Mouse (Mus musculus) neural tube, embryonic 13.5 days (tissue): Measurements from ENCODE around the gene 1810062G17Rik. TPM values are rescaled to one million over a fixed set of nuclear protein-coding genes. Genes with fewer than 3 reads are reported as not detected.

Experiments
- ATAC-seq: fragments of 200-750 bp; cut with Nextera tagmentation; 2 replicates; pipeline ENCODE4 v1.8.0; 2017; ENCODE audit warnings: low read depth, mild to moderate bottlenecking, moderate TSS enrichment, moderate library complexity
- H3K27ac ChIP-seq: fragments of 300-500 bp; sonication (generic); replicated peaks from 2 replicates; pipeline ENCODE4 v1.5.1; 2015; ENCODE audit warnings: moderate library complexity, mild to moderate bottlenecking, inconsistent platforms
- H3K27me3 ChIP-seq: fragments of 300-500 bp; sonication (generic); 2 replicates; pipeline ENCODE4 v1.6.1; 2015; ENCODE audit warnings: mild to moderate bottlenecking, inconsistent platforms
- H3K36me3 ChIP-seq: fragments of 300-500 bp; sonication (generic); 2 replicates; pipeline ENCODE4 v1.6.1; 2015; ENCODE audit warnings: mild to moderate bottlenecking, inconsistent platforms
- H3K4me1 ChIP-seq: fragments of 300-500 bp; sonication (generic); replicated peaks from 2 replicates; pipeline ENCODE4 v1.6.1; 2015; ENCODE audit warnings: inconsistent platforms
- H3K4me2 ChIP-seq: fragments of 300-500 bp; sonication (generic); 2 replicates; pipeline ENCODE4 v1.6.1; 2015; ENCODE audit warnings: inconsistent platforms, mild to moderate bottlenecking, moderate library complexity
- H3K4me3 ChIP-seq: fragments of 300-500 bp; sonication (generic); 2 replicates; pipeline ENCODE4 v1.5.1; 2015; ENCODE audit warnings: mild to moderate bottlenecking, inconsistent platforms
- H3K9ac ChIP-seq: fragments of 300-500 bp; sonication (generic); 2 replicates; pipeline ENCODE4 v1.6.1; 2015; ENCODE audit warnings: moderate library complexity, mild to moderate bottlenecking, inconsistent platforms
- H3K9me3 ChIP-seq: fragments of 300-500 bp; sonication (generic); 2 replicates; pipeline ENCODE4 v1.6.1; 2016; ENCODE audit warnings: inconsistent platforms
- WGBS: fragments of 180-500 bp; shearing (Covaris S2); methylation state at CpG from one replicate; pipeline ENCODE4 v1.1.7; 2015; 5-methylcytosine and 5-hydroxymethylcytosine counted together
- polyA plus RNA-seq: library from polyadenylated mRNA; unstranded; fragments of >200 nt; fragmentation: Nextera tagmentation; extraction: Ambion mirVana; gene quantifications from 2 replicates; pipeline ENCODE4 v1.2.1, GENCODE M21; 2015

1810062G17Rik gene
- polyA plus RNA-seq, 1 experiment from 2014 or later, result 0.59 TPM

GRCm38 (mm10) chr3:36480486-36480885 is 4.7 kb downstream of the 1810062G17Rik start:
- Histone ChIP-seq H3K4me3 (no peak overlapping the region), H3K4me1 (peaks cover 30% of the 10 kb centered on the region), H3K27me3 (no peaks in the 10 kb centered on the region), H3K4me2 (no peak overlapping the region), H3K27ac (no peak overlapping the region), H3K9ac (no peak overlapping the region), H3K36me3 (no peaks in the 10 kb centered on the region), H3K9me3 (no peaks in the 10 kb centered on the region)
- no peak for ATAC-seq
- WGBS, result 71% methylated on average over 2 of the region's 2 CpGs

GRCm38 (mm10) chr3:36481776-36482193 is 6.0 kb downstream of the 1810062G17Rik start:
- no peaks in the 10 kb centered on the region for H3K36me3 ChIP-seq
- 5% methylated on average over 11 of the region's 11 CpGs for WGBS
- H3K4me3 ChIP-seq, result no peak overlapping the region
- peak overlapping the region; percentile 22; the same call in 1 of the 2 replicates for H3K9ac ChIP-seq
- peak overlapping the region; percentile 22 for H3K4me2 ChIP-seq
- no peaks in the 10 kb centered on the region for H3K9me3 ChIP-seq
- H3K27ac ChIP-seq, result peak overlapping the region; percentile 80
- no peaks in the 10 kb centered on the region for H3K27me3 ChIP-seq
- peaks cover 21% of the 10 kb centered on the region for H3K4me1 ChIP-seq
- ATAC-seq, result peak; percentile 64

GRCm38 (mm10) chr3:36482940-36483339 is 7.2 kb downstream of the 1810062G17Rik start:
- WGBS, result 49% methylated on average over 9 of the region's 9 CpGs
- no peak for ATAC-seq
- no peak overlapping the region for H3K9ac ChIP-seq
- H3K4me2 ChIP-seq, result no peak overlapping the region
- peaks cover 17% of the 10 kb centered on the region for H3K4me1 ChIP-seq
- no peaks in the 10 kb centered on the region for H3K36me3 ChIP-seq
- no peaks in the 10 kb centered on the region for H3K27me3 ChIP-seq
- H3K4me3 ChIP-seq, result no peak overlapping the region
- H3K27ac ChIP-seq, result no peak overlapping the region
- no peaks in the 10 kb centered on the region for H3K9me3 ChIP-seq

- Histone ChIP-seq H3K27me3 (no peaks in the 10 kb centered on the region), H3K27ac (no peak overlapping the region), H3K9ac (no peak overlapping the region), H3K36me3 (no peaks in the 10 kb centered on the region), H3K9me3 (no peaks in the 10 kb centered on the region), H3K4me3 (no peak overlapping the region), H3K4me2 (no peak overlapping the region), H3K4me1 (peaks cover 17% of the 10 kb centered on the region)
- WGBS, result 93% methylated on average over 4 of the region's 4 CpGs
- ATAC-seq, result no peak
Measured at GRCm38 (mm10) chr3:36484292-36484691, 8.6 kb downstream of the 1810062G17Rik start.

- 76% methylated on average over 6 of the region's 6 CpGs for WGBS
- ATAC-seq, result no peak
- no peak overlapping the region for H3K4me2 ChIP-seq
- peaks cover 17% of the 10 kb centered on the region for H3K4me1 ChIP-seq
- no peaks in the 10 kb centered on the region for H3K27me3 ChIP-seq
- H3K27ac ChIP-seq, result no peak overlapping the region
- H3K9me3 ChIP-seq, result no peaks in the 10 kb centered on the region
- no peak overlapping the region for H3K9ac ChIP-seq
- H3K36me3 ChIP-seq, result no peaks in the 10 kb centered on the region
- H3K4me3 ChIP-seq, result no peak overlapping the region
Measured at GRCm38 (mm10) chr3:36486176-36486575, 10.4 kb downstream of the 1810062G17Rik start.

- WGBS, result 93% methylated on average over 6 of the region's 6 CpGs
- Histone ChIP-seq H3K4me3 (no peak overlapping the region), H3K4me1 (peaks cover 13% of the 10 kb centered on the region), H3K27me3 (no peaks in the 10 kb centered on the region), H3K9ac (no peak overlapping the region), H3K27ac (no peak overlapping the region), H3K4me2 (no peak overlapping the region), H3K9me3 (no peaks in the 10 kb centered on the region), H3K36me3 (no peaks in the 10 kb centered on the region)
- no peak for ATAC-seq
Measured at GRCm38 (mm10) chr3:36486881-36487280, 11.1 kb downstream of the 1810062G17Rik start.

GRCm38 (mm10) chr3:36488367-36488766 is 12.6 kb downstream of the 1810062G17Rik start:
- no peak for ATAC-seq
- H3K4me2 ChIP-seq, result no peak overlapping the region
- H3K27me3 ChIP-seq, result no peaks in the 10 kb centered on the region
- no peak overlapping the region for H3K27ac ChIP-seq
- no peak overlapping the region for H3K4me3 ChIP-seq
- 71% methylated on average over 1 of the region's 1 CpGs for WGBS
- no peak overlapping the region for H3K9ac ChIP-seq
- no peaks in the 10 kb centered on the region for H3K9me3 ChIP-seq
- peaks cover under 1% of the 10 kb centered on the region; the same call in 1 of the 2 replicates for H3K4me1 ChIP-seq
- no peaks in the 10 kb centered on the region for H3K36me3 ChIP-seq

GRCm38 (mm10) chr3:36488899-36489589 is 13.3 kb downstream of the 1810062G17Rik start:
- no peak overlapping the region for H3K4me3 ChIP-seq
- H3K9me3 ChIP-seq, result no peaks in the 10 kb centered on the region
- no peak overlapping the region for H3K4me2 ChIP-seq
- no peaks in the 10 kb centered on the region for H3K36me3 ChIP-seq
- no peaks in the 10 kb centered on the region for H3K4me1 ChIP-seq
- ATAC-seq, result no peak
- no peaks in the 10 kb centered on the region for H3K27me3 ChIP-seq
- no peak overlapping the region for H3K27ac ChIP-seq
- no peak overlapping the region for H3K9ac ChIP-seq
- WGBS, result 92% methylated on average over 6 of the region's 6 CpGs

- ATAC-seq, result no peak
- Histone ChIP-seq H3K27me3 (no peaks in the 10 kb centered on the region), H3K4me3 (no peak overlapping the region), H3K27ac (no peak overlapping the region), H3K36me3 (no peaks in the 10 kb centered on the region), H3K4me2 (no peak overlapping the region), H3K9me3 (no peaks in the 10 kb centered on the region), H3K9ac (no peak overlapping the region), H3K4me1 (no peaks in the 10 kb centered on the region)
- WGBS, result 93% methylated on average over 1 of the region's 1 CpGs
Measured at GRCm38 (mm10) chr3:36489590-36489910, 13.8 kb downstream of the 1810062G17Rik start.

GRCm38 (mm10) chr3:36491535-36491934 is 15.8 kb downstream of the 1810062G17Rik start:
- 96% methylated on average over 5 of the region's 5 CpGs for WGBS
- no peak for ATAC-seq

GRCm38 (mm10) chr3:36492716-36493391 is 17.1 kb downstream of the 1810062G17Rik start:
- Histone ChIP-seq H3K27ac (no peak overlapping the region), H3K36me3 (no peaks in the 10 kb centered on the region), H3K4me2 (no peak overlapping the region), H3K9ac (no peak overlapping the region), H3K9me3 (no peaks in the 10 kb centered on the region), H3K4me1 (0 out of 2 replicates have a peak, but pooled peaks cover 4% of the 10 kb centered on the region), H3K27me3 (peaks cover 4% of the 10 kb centered on the region; the same call in 1 of the 2 replicates), H3K4me3 (no peak overlapping the region)
- WGBS, result 83% methylated on average over 9 of the region's 9 CpGs
- no peak for ATAC-seq

More at GRCm38 (mm10) chr3:36491535-36491934, 15.8 kb downstream of the 1810062G17Rik start:
- no peak overlapping the region for H3K27ac ChIP-seq
- no peaks in the 10 kb centered on the region for H3K9me3 ChIP-seq
- no peaks in the 10 kb centered on the region for H3K36me3 ChIP-seq
- H3K27me3 ChIP-seq, result peaks cover 4% of the 10 kb centered on the region; the same call in 1 of the 2 replicates
- no peak overlapping the region for H3K4me3 ChIP-seq
- H3K9ac ChIP-seq, result no peak overlapping the region
- 0 out of 2 replicates have a peak, but pooled peaks cover 4% of the 10 kb centered on the region for H3K4me1 ChIP-seq
- H3K4me2 ChIP-seq, result no peak overlapping the region

- no peak overlapping the region for H3K4me2 ChIP-seq
- no peak overlapping the region for H3K4me3 ChIP-seq
- H3K9me3 ChIP-seq, result no peaks in the 10 kb centered on the region
- no peak overlapping the region for H3K27ac ChIP-seq
- 70% methylated on average over 6 of the region's 6 CpGs for WGBS
- H3K27me3 ChIP-seq, result peaks cover 4% of the 10 kb centered on the region; the same call in 1 of the 2 replicates
- no peaks in the 10 kb centered on the region for H3K36me3 ChIP-seq
- no peak for ATAC-seq
- H3K9ac ChIP-seq, result no peak overlapping the region
- H3K4me1 ChIP-seq, result 0 out of 2 replicates have a peak, but pooled peaks cover 4% of the 10 kb centered on the region
Measured at GRCm38 (mm10) chr3:36493641-36494283, 18.0 kb downstream of the 1810062G17Rik start.
